In genomic region chr19:41390856-41391255, GRCm38 (mm10) we compare ENCODE assay signal across 19 mouse cellular contexts. TPM values are rescaled to one million over a fixed set of nuclear protein-coding genes. Genes with fewer than 3 reads are reported as not detected.
A peak's percentile ranks its signal among the peaks of the same experiment; 100 is the strongest.
DNase-seq lines count a peak whose midpoint lies in the region; ATAC-seq and TF ChIP-seq lines count a peak whose summit lies in the region.
"Had no signal": no experiment of that assay in that cellular context is flagged by ENCODE, and none has a peak within 500 bp of the region (broad histone marks: within the 10 kb centered on the region; RNA-seq: fewer than 3 reads in every experiment).

No protein-coding gene starts in this region.

- peak; percentile 66 for DNase-seq in heart, embryonic 10.5 days (ENCODE audit: low spot score)
- DNase-seq in heart, postnatal 25 days (ENCODE audit: low spot score), result no peak
- DNase-seq in testis, postnatal 10 days (ENCODE audit: low spot score), result peak; percentile 29
- DNase-seq in testis, postnatal 14 days (ENCODE audit: low spot score), result no peak
- DNase-seq: adrenal gland, adult 8-10 months; cerebellum, adult 11-12 months; cerebellum, adult 9-10 months; cerebellum, postnatal 25 days; forebrain, postnatal 0 days; gastrocnemius, postnatal 14 days; heart, postnatal 10 days had no signal

- TF ChIP-seq POLR2A in bone marrow, adult 2 months (IDR thresholded peaks at IDR 0.05; ENCODE audit: borderline replicate concordance, control insufficient read depth, low read depth, low read length), result no peak

- no peak overlapping the region for H3K27ac ChIP-seq in heart, embryonic 10.5 days
- peak overlapping the region; percentile 19; the same call in 1 of the 2 replicates for H3K27ac ChIP-seq in bone marrow, adult 2 months (ENCODE audit: control insufficient read depth, insufficient read depth, low read depth, low read length, poor library complexity)
- H3K27ac ChIP-seq: embryonic facial prominence, embryonic 12.5 days; forebrain, embryonic 12.5 days; hindbrain, embryonic 14.5 days had no signal

- no peak overlapping the region for H3K4me3 ChIP-seq in heart, embryonic 10.5 days
- H3K4me3 ChIP-seq in bone marrow, adult 2 months (replicated peaks; ENCODE audit: control insufficient read depth, low read depth, low read length), result no peak overlapping the region
- H3K4me3 ChIP-seq: embryonic facial prominence, embryonic 12.5 days; forebrain, embryonic 12.5 days had no signal

- TF ChIP-seq CTCF in bone marrow, adult 2 months (IDR thresholded peaks at IDR 0.05; ENCODE audit: control insufficient read depth, insufficient read depth, low read length), result no peak

- no peaks in the 10 kb centered on the region for H3K36me3 ChIP-seq in heart, embryonic 10.5 days
- H3K36me3 ChIP-seq: embryonic facial prominence, embryonic 12.5 days; forebrain, embryonic 12.5 days had no signal

- 86% methylated on average over 8 of the region's 8 CpGs for WGBS in heart, embryonic 10.5 days
- WGBS in bone marrow, adult 2 months, result 63% methylated on average over 8 of the region's 8 CpGs

- H3K9me3 ChIP-seq in heart, embryonic 10.5 days, result no peaks in the 10 kb centered on the region
- H3K9me3 ChIP-seq: embryonic facial prominence, embryonic 12.5 days had no signal

- H3K27me3 ChIP-seq in heart, embryonic 10.5 days (ENCODE audit: insufficient read depth, poor library complexity, severe bottlenecking), result peaks cover 6% of the 10 kb centered on the region; the same call in 1 of the 2 replicates
- H3K27me3 ChIP-seq: embryonic facial prominence, embryonic 12.5 days; Patski had no signal

- intact Hi-C loops in heart, postnatal 25 days (cut with DNase I), result no loop called here

- H3K4me1 ChIP-seq in heart, embryonic 10.5 days, result peaks cover 12% of the 10 kb centered on the region
- peaks cover 7% of the 10 kb centered on the region; the same call in 1 of the 2 replicates for H3K4me1 ChIP-seq in bone marrow, adult 2 months (ENCODE audit: control insufficient read depth, insufficient read depth, low read length)
- H3K4me1 ChIP-seq: embryonic facial prominence, embryonic 12.5 days; forebrain, embryonic 12.5 days had no signal

- no peak for ATAC-seq in activated CD4-positive, CD25-positive, alpha-beta regulatory T cell, adult 4 months
- no peak for ATAC-seq in megakaryocyte-erythroid progenitor cell, adult 5-6 weeks (replicated peaks; ENCODE audit: low FRiP score, low TSS enrichment, poor library complexity, severe bottlenecking)
- ATAC-seq: forebrain, postnatal 0 days; intestine, postnatal 0 days; Patski had no signal

RNA-seq across cellular contexts. Expression of gene Pik3ap1, which starts 6.0 kb away (rescaled TPM):
- 0.83 and 1.1 TPM in 2 replicates for polyA plus RNA-seq in heart, embryonic 10.5 days (2016; fragmentation: Nextera tagmentation; extraction: Ambion mirVana)
- total RNA-seq in heart, postnatal 25 days (2021), result 1 to 10 TPM; 1.5 to 2.0 TPM
- 10.0 and 19.2 TPM in 2 replicates for polyA plus RNA-seq in bone marrow, adult 2 months (2011; ENCODE audit: insufficient read depth, insufficient read length, low replicate concordance, missing spikeins)
- 1 to 10 TPM; 1.6 to 2.7 TPM for polyA plus RNA-seq in activated CD4-positive, CD25-positive, alpha-beta regulatory T cell, adult 4 months (2017; shearing (Covaris generic))
- total RNA-seq in megakaryocyte-erythroid progenitor cell, adult 5-6 weeks (2014; fragmentation: Nextera tagmentation), result 1.5 and 2.3 TPM in 2 replicates
- 1.2 and 1.4 TPM in 2 replicates for total RNA-seq in megakaryocyte-erythroid progenitor cell, adult 5-6 weeks (2017)

Comparison
In these comparisons a context has a peak if more than half of its experiments do, and no peak if none do; other contexts are left out.
1. DNase-seq: peak in heart, embryonic 10.5 days (single experiment) and testis, postnatal 10 days (single experiment); none in heart, postnatal 25 days (single experiment) and testis, postnatal 14 days (single experiment).